Mouse (Mus musculus) olfactory bulb, adult 2 months (tissue): Measurements from ENCODE around the gene Socs4.

ENCODE experiments used
- CTCF ChIP-seq: fragments of 200-500 bp; IDR thresholded peaks from 2 replicates; pipeline ENCODE4 v1.5.1; 2012; ENCODE audit warnings: low read depth, mild to moderate bottlenecking, low read length, moderate library complexity; ENCODE audit not compliant: insufficient read depth
- POLR2A ChIP-seq: fragments of 200-500 bp; IDR thresholded peaks from 2 replicates; pipeline ENCODE4 v1.6.1; 2012; ENCODE audit warnings: mild to moderate bottlenecking, low read depth, low read length, moderate library complexity; ENCODE audit not compliant: insufficient read depth

GRCm38 (mm10) chr14:47287021-47287420 is 10.3 kb downstream of the Socs4 start:
- TF ChIP-seq CTCF (no peak), POLR2A (no peak)
